Mouse (Mus musculus) CH12.LX (cell line): ENCODE data around the gene Rhoa. TPM values are rescaled to one million over a fixed set of nuclear protein-coding genes. Genes with fewer than 3 reads are reported as not detected.
A peak's percentile ranks its signal among the peaks of the same experiment; 100 is the strongest.

Experiments used
- DNase-seq: peaks from one replicate; pipeline ENCODE4 v3.0.0-alpha.2; 2013; ENCODE audit errors: extremely low read depth
- H3K27ac ChIP-seq: 2 replicates; pipeline ENCODE4 v1.5.1; 2012; ENCODE audit warnings: low read depth, mild to moderate bottlenecking, control low read depth, moderate library complexity; ENCODE audit not compliant: insufficient read depth
- H3K27me3 ChIP-seq: replicated peaks from 2 replicates; pipeline ENCODE3; 2012; ENCODE audit warnings: inconsistent platforms
- H3K36me3 ChIP-seq, 2 experiments: replicated peaks in 1 of 2; 2 replicates each; pipeline versions ENCODE3 to v1.6.1; 2012; ENCODE audit warnings: inconsistent platforms in 1 of 2, low read length in 1 of 2, mild to moderate bottlenecking in 1 of 2, mixed read lengths in 1 of 2, moderate library complexity in 1 of 2; ENCODE audit not compliant: control insufficient read depth in 1 of 2, insufficient read depth in 1 of 2
- H3K4me1 ChIP-seq, 2 experiments: 2 replicates each; pipeline ENCODE4 v1.6.1; 2012; ENCODE audit warnings: inconsistent platforms in 1 of 2, moderate library complexity in 1 of 2; ENCODE audit not compliant: insufficient read depth in 2 of 2, control insufficient read depth in 1 of 2
- H3K4me2 ChIP-seq: 2 replicates; pipeline ENCODE4 v1.6.1; 2012; ENCODE audit warnings: low read depth, mild to moderate bottlenecking, control low read depth; ENCODE audit not compliant: poor library complexity, insufficient read depth, severe bottlenecking
- H3K4me3 ChIP-seq, 3 experiments: fragments of 150-350 bp in 1 of 3; sonication (generic) in 1 of 3; replicated peaks in 1 of 3; 2 replicates each; pipeline versions ENCODE3 to v1.5.1; 2011 to 2012; ENCODE audit warnings: low read depth in 2 of 3, low read length in 2 of 3, mild to moderate bottlenecking in 2 of 3, moderate library complexity in 2 of 3, control low read depth in 1 of 3, improper control_type of control experiment in 1 of 3, inconsistent platforms in 1 of 3, mixed read lengths in 1 of 3; ENCODE audit not compliant: poor library complexity in 1 of 3
- H3K79me2 ChIP-seq: replicated peaks from 2 replicates; pipeline ENCODE4 v1.6.1; 2012; ENCODE audit warnings: mild to moderate bottlenecking, moderate library complexity; ENCODE audit not compliant: control insufficient read depth, poor library complexity, insufficient read depth, severe bottlenecking; ENCODE audit errors: extremely low read depth
- H3K9ac ChIP-seq: 2 replicates; pipeline ENCODE4 v1.6.1; 2012; ENCODE audit warnings: low read depth, mild to moderate bottlenecking, control low read depth, moderate library complexity; ENCODE audit not compliant: insufficient read depth
- H3K9me3 ChIP-seq: replicated peaks from 2 replicates; pipeline ENCODE3; 2012; ENCODE audit warnings: low read length, inconsistent platforms, mixed read lengths
- CHD1 ChIP-seq: IDR thresholded peaks from 2 replicates; pipeline ENCODE4 v1.6.1; 2012; ENCODE audit warnings: low read depth, low read length, improper control_type of control experiment, inconsistent platforms
- CTCF ChIP-seq, 2 experiments: IDR thresholded peaks in 1 of 2; conservative IDR thresholded peaks in 1 of 2; 2 replicates each; pipeline ENCODE4 v1.5.1; 2011 to 2012; ENCODE audit warnings: low read depth in 2 of 2, low read length in 2 of 2, improper control_type of control experiment in 1 of 2, inconsistent platforms in 1 of 2, mild to moderate bottlenecking in 1 of 2, moderate library complexity in 1 of 2
- E2F4 ChIP-seq: IDR thresholded peaks from 2 replicates; pipeline ENCODE4 v1.6.1; 2011; ENCODE audit warnings: low read depth, low read length, improper control_type of control experiment; ENCODE audit not compliant: insufficient replicate concordance
- ELF1 ChIP-seq: IDR thresholded peaks from 2 replicates; pipeline ENCODE4 v1.6.1; 2014; ENCODE audit warnings: low read depth, mild to moderate bottlenecking, inconsistent platforms, low read length, improper control_type of control experiment
- ETS1 ChIP-seq: conservative IDR thresholded peaks from 2 replicates; pipeline ENCODE4 v1.6.1; 2012; ENCODE audit warnings: low read depth, mild to moderate bottlenecking, inconsistent platforms, low read length, improper control_type of control experiment, moderate library complexity
- HCFC1 ChIP-seq: IDR thresholded peaks from 2 replicates; pipeline ENCODE4 v1.6.1; 2012; ENCODE audit warnings: low read depth, mild to moderate bottlenecking, inconsistent platforms, low read length, improper control_type of control experiment
- IRF4 ChIP-seq: IDR thresholded peaks from 2 replicates; pipeline ENCODE4 v1.6.1; 2014; ENCODE audit warnings: low read depth, mild to moderate bottlenecking, inconsistent platforms, low read length, improper control_type of control experiment
- JUN ChIP-seq: IDR thresholded peaks from 2 replicates; pipeline ENCODE4 v1.6.1; 2011; ENCODE audit warnings: low read depth, mild to moderate bottlenecking, low read length, improper control_type of control experiment, moderate library complexity; ENCODE audit not compliant: insufficient read depth
- JUND ChIP-seq: conservative IDR thresholded peaks from 2 replicates; pipeline ENCODE4 v1.6.1; 2011; ENCODE audit warnings: low read depth, low read length, improper control_type of control experiment
- KAT2A ChIP-seq: IDR thresholded peaks from 2 replicates; pipeline ENCODE4 v1.6.1; 2012; ENCODE audit warnings: low read length, improper control_type of control experiment, inconsistent platforms; ENCODE audit not compliant: insufficient replicate concordance
- MAX ChIP-seq: IDR thresholded peaks from 2 replicates; pipeline ENCODE4 v1.6.1; 2011; ENCODE audit warnings: low read length, improper control_type of control experiment
- MAZ ChIP-seq: IDR thresholded peaks from 2 replicates; pipeline ENCODE4 v1.6.1; 2012; ENCODE audit warnings: low read depth, mild to moderate bottlenecking, inconsistent platforms, low read length, improper control_type of control experiment, moderate library complexity
- MEF2A ChIP-seq: IDR thresholded peaks from 2 replicates; pipeline ENCODE4 v1.6.1; 2014; ENCODE audit warnings: low read depth, mild to moderate bottlenecking, inconsistent platforms, low read length, improper control_type of control experiment, borderline replicate concordance
- MXI1 ChIP-seq: IDR thresholded peaks from 2 replicates; pipeline ENCODE4 v1.6.1; 2011; ENCODE audit warnings: mild to moderate bottlenecking, low read depth, low read length, improper control_type of control experiment
- MYC ChIP-seq: IDR thresholded peaks from 2 replicates; pipeline ENCODE4 v1.6.1; 2011; ENCODE audit warnings: low read depth, mild to moderate bottlenecking, improper control_type of control experiment, low read length
- NELFE ChIP-seq: IDR thresholded peaks from 2 replicates; pipeline ENCODE4 v1.6.1; 2011; ENCODE audit warnings: low read depth, low read length, improper control_type of control experiment
- NRF1 ChIP-seq: IDR thresholded peaks from 2 replicates; pipeline ENCODE4 v1.6.1; 2014; ENCODE audit warnings: low read depth, mild to moderate bottlenecking, inconsistent platforms, low read length, improper control_type of control experiment, moderate library complexity
- POLR2A ChIP-seq: IDR thresholded peaks from 2 replicates; pipeline ENCODE4 v1.6.1; 2011; ENCODE audit warnings: low read depth, mild to moderate bottlenecking, improper control_type of control experiment, low read length
- POLR2AphosphoS2 ChIP-seq: IDR thresholded peaks from 2 replicates; pipeline ENCODE4 v1.6.1; 2011; ENCODE audit warnings: low read depth, low read length, improper control_type of control experiment
- RAD21 ChIP-seq: IDR thresholded peaks from 2 replicates; pipeline ENCODE4 v1.6.1; 2011; ENCODE audit warnings: low read depth, mild to moderate bottlenecking, low read length, improper control_type of control experiment, moderate library complexity
- SIN3A ChIP-seq: IDR thresholded peaks from 2 replicates; pipeline ENCODE4 v1.6.1; 2012; ENCODE audit warnings: low read length, improper control_type of control experiment, inconsistent platforms
- SMC3 ChIP-seq: IDR thresholded peaks from 2 replicates; pipeline ENCODE4 v1.6.1; 2011; ENCODE audit warnings: low read depth, low read length, improper control_type of control experiment
- TBP ChIP-seq: conservative IDR thresholded peaks from 2 replicates; pipeline ENCODE4 v1.6.1; 2011; ENCODE audit warnings: low read depth, low read length, improper control_type of control experiment
- TCF12 ChIP-seq: IDR thresholded peaks from 2 replicates; pipeline ENCODE4 v1.6.1; 2014; ENCODE audit warnings: low read depth, mild to moderate bottlenecking, inconsistent platforms, low read length, improper control_type of control experiment
- UBTF ChIP-seq: IDR thresholded peaks from 2 replicates; pipeline ENCODE4 v1.6.1; 2012; ENCODE audit warnings: low read depth, mild to moderate bottlenecking, inconsistent platforms, low read length, improper control_type of control experiment, moderate library complexity
- USF1 ChIP-seq: IDR thresholded peaks from 2 replicates; pipeline ENCODE4 v1.6.1; 2014; ENCODE audit warnings: low read depth, mild to moderate bottlenecking, inconsistent platforms, low read length, improper control_type of control experiment
- USF2 ChIP-seq: conservative IDR thresholded peaks from 2 replicates; pipeline ENCODE4 v1.6.1; 2011; ENCODE audit warnings: low read depth, low read length, improper control_type of control experiment
- ZC3H11A ChIP-seq: IDR thresholded peaks from 2 replicates; pipeline ENCODE4 v1.6.1; 2012; ENCODE audit warnings: low read depth, mild to moderate bottlenecking, inconsistent platforms, low read length, improper control_type of control experiment
- ZKSCAN1 ChIP-seq: IDR thresholded peaks from 2 replicates; pipeline ENCODE4 v1.6.1; 2012; ENCODE audit warnings: low read depth, inconsistent platforms, low read length, improper control_type of control experiment, borderline replicate concordance
- ZNF384 ChIP-seq: IDR thresholded peaks from 2 replicates; pipeline ENCODE4 v1.6.1; 2012; ENCODE audit warnings: low read depth, low read length, improper control_type of control experiment, inconsistent platforms
- dilution Hi-C: fragments of 300-500 bp; cut with MboI; formaldehyde crosslinking; loops from 2 replicates; pipeline ENCODE4 v1.14.3; 2020; ENCODE audit warnings: low sequenced_read_pairs; ENCODE audit not compliant: extremely low pct_unique_long_range_greater_than_20kb, extremely low pct_ligation_motif_present
- in situ Hi-C: fragments of 300-500 bp; cut with MboI; formaldehyde crosslinking; loops from 3 replicates; pipeline ENCODE4 v1.14.3; 2019; ENCODE audit warnings: low sequenced_read_pairs, low pct_ligation_motif_present, low pct_unique_long_range_greater_than_20kb, mixed read lengths
- polyA plus RNA-seq: library from polyadenylated mRNA; unstranded; fragments of >175 nt; gene quantifications from 2 replicates; pipeline ENCODE4 v1.2.1, GENCODE M21; 2012; ENCODE audit warnings: low read depth; ENCODE audit not compliant: insufficient read length
- total RNA-seq, 2 experiments: library from RNA; depleted of rRNA; stranded (reverse); fragments of 300-350 nt in 1 of 2; fragments of >200 nt in 1 of 2; gene quantifications; 2 replicates each; pipeline ENCODE4 v1.2.3; 2012 to 2014

Rhoa gene
- total and polyA plus RNA-seq, 3 experiments = 84.0 to 308 (median 243) TPM

DNA sequence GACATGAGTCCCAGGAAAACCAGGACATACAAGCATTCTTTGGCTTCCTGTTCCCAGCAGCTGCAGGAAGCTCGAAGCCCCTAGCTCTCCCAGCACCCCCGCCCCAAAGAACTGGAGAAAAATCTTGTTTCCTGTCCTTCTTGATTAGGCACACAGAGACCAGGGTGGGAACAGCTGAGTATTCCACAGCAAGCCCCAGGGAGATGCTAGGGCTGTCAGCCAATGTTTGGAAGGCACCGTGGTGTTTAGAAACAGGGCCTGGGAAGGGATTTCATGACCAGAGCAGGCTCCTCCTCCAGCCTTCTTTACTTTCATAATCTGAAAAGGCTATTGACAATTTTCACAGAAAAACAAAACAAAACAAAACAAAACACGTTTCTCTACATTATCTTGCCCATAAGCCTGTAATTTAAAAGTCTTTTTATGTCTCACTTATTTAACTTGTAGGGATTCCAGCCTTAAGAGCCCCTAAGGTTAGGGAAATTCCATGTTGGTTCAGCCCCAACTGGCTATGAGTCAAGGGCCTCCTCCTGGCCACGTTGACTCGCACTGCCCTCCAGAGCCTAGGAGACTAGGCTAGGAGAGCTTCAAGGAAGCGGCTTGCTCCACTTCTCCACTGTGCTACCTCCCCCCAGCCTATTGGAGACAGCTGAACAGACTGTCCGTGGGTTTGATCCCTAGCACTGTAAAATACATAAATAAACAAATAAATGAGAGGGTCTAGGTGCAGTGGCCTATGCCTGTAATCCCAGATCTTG is 25.7 kb upstream of the Rhoa start:
- in situ Hi-C loops = loop anchor here (10.0 kb wide), 1 partner anchor 175 kb away; no protein-coding TSS in a partner anchor
- TF ChIP-seq USF2 (no peak), E2F4 (no peak), MEF2A (no peak), NRF1 (no peak), HCFC1 (no peak), ZKSCAN1 (no peak), SMC3 (no peak), ZC3H11A (no peak), ELF1 (no peak), RAD21 (no peak), JUND (no peak), USF1 (no peak), CHD1 (no peak)
- Histone ChIP-seq H3K4me1 (peaks cover 0 to 8% of the 10 kb centered on the region in 2 experiments; a peak in 2 of 4 replicates), H3K27ac (no peak overlapping the region), H3K27me3 (peaks cover 7% of the 10 kb centered on the region), H3K4me3 (no peak overlapping the region), H3K9me3 (no peaks in the 10 kb centered on the region), H3K9ac (no peak overlapping the region), H3K36me3 (no peaks in the 10 kb centered on the region), H3K4me2 (no peak overlapping the region), H3K79me2 (no peaks in the 10 kb centered on the region)
- DNase-seq = no peak
- dilution Hi-C loops = no loop called here

DNA sequence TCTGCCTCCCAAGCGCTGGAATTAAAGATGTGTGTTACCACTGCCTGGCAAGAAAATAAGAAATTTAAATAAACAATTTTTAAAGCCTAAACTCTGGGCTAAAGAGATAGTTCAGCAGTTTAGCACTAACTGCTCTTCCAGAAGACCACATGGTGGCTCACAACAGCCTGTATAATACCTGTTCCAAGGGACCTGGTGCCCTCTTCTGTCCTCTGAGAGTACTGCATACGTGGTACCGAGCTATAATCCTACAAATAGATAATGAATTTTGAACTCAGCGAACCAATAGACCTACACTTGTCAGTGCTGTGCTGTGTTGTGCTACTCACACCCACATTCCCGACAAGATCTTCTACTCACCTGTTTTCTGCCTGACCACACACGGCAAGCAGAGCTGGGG is 21.5 kb upstream of the Rhoa start:
- dilution Hi-C loops (no loop called here), in situ Hi-C loops (loop anchor here (10.0 kb wide), 1 partner anchor 180 kb away; no protein-coding TSS in a partner anchor)
- H3K36me3 ChIP-seq = no peaks in the 10 kb centered on the region
- H3K9me3 ChIP-seq = no peaks in the 10 kb centered on the region
- no peaks in the 10 kb centered on the region for H3K27me3 ChIP-seq
- DNase-seq = peak; percentile 83
- no peaks in the 10 kb centered on the region for H3K79me2 ChIP-seq
- H3K9ac ChIP-seq = no peak overlapping the region
- no peak overlapping the region for H3K4me3 ChIP-seq
- H3K27ac ChIP-seq = no peak overlapping the region
- peak overlapping the region; percentile 65; the same call in 1 of the 2 replicates for H3K4me2 ChIP-seq
- H3K4me1 ChIP-seq = peaks cover 0 to 8% of the 10 kb centered on the region in 2 experiments; a peak in 2 of 4 replicates
- TF ChIP-seq ZNF384 (no peak), NELFE (peak; percentile 68; the same call in 1 of the 2 replicates), USF1 (no peak), JUND (no peak), SIN3A (0 out of 2 replicates have a peak, but pooled peaks have one; percentile 45), POLR2A (no peak), MEF2A (no peak), USF2 (no peak), NRF1 (0 out of 2 replicates have a peak, but pooled peaks have one; percentile 5), MAZ (no peak), POLR2AphosphoS2 (no peak), TBP (no peak), MAX (peak; percentile 63; the same call in 1 of the 2 replicates), ELF1 (no peak), SMC3 (peak; percentile 87), TCF12 (no peak), ETS1 (no peak), MXI1 (no peak), IRF4 (peak; percentile 25), MYC (peak; percentile 95), CTCF (conservative IDR thresholded peaks at IDR 0.05 in 1 of 2, IDR thresholded peaks at IDR 0.05 in 1 of 2; ENCODE audit: low read depth in 2 of 2, low read length in 2 of 2) (peak; percentile 85 to 99), RAD21 (peak; percentile 87), ZC3H11A (peak; percentile 67), KAT2A (no peak), JUN (no peak), UBTF (no peak)
